Mouse (Mus musculus): ENCODE measurements around the gene Ripor2. TPM values are rescaled to one million over a fixed set of nuclear protein-coding genes. Genes with fewer than 3 reads are reported as not detected.

The Ripor2 gene
- polyA plus RNA-seq, 1 experiment from 2014 or later, result 3.5 TPM

DNA sequence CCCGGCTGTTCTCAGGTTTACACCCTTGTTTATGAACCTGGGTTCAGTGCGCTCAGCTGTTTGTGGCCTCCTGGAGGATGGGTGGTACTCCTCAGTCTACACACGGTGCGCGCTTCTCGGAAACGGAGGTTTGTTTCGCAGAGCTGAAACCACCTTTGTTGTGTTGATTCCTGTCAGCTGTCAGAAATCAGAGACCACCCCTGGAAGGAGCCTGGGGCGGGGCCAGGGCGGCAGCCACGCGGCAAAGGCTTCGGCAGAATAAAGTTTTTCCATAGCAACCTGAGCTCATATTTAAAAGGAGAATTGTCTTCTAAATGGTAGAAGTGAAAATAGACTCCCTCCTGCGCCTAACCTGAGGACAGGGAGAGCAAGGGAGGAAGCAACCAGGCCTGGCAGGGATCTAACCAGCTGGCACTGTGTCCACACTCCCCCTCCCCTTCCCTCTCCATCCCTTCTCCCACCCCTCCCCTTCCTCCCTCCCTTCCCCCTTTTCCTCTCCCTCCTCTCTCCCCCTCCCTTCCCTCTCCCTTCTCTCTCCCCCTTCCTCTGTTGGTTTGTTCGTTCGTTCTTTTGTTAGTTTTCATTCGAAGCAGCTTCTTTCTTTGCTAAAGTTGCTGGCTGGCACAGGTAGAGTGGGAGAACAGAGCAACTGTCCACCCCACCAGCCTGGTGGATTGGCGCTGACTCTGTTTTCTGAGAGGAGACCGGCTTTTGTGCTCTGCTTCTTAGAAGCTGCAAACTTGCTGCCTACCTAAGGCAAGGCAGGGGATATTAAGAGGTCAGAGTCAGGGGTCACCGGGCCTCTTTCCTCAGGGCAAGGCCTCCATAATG, 23.0 kb downstream of the Ripor2 start:
- Histone ChIP-seq H3K27me3 (ENCODE audit: control insufficient read depth, insufficient read depth, low read length) (no peaks in the 10 kb centered on the region), H3K36me3 (replicated peaks; ENCODE audit: control insufficient read depth, insufficient read depth, low read depth, low read length) (no peaks in the 10 kb centered on the region), H3K4me3 (ENCODE audit: low read depth, low read length) (peak overlapping the region; percentile 24), H3K4me1 (ENCODE audit: control insufficient read depth, insufficient read depth, low read length) (peaks cover 4% of the 10 kb centered on the region), H3K4me2 (ENCODE audit: low read depth, low read length) (peak overlapping the region; percentile 38), H3K9me3 (replicated peaks; ENCODE audit: control insufficient read depth, low read length) (no peaks in the 10 kb centered on the region), H3K27ac (replicated peaks; ENCODE audit: low read depth, low read length) (peak overlapping the region; percentile 20; the same call in 1 of the 2 replicates), H3K9ac (replicated peaks; ENCODE audit: low read length) (peak overlapping the region; percentile 43; the same call in 1 of the 2 replicates)
- ATAC-seq (replicated peaks; ENCODE audit: insufficient number of reproducible peaks, low FRiP score, low TSS enrichment, low read depth), result peak; percentile 76
- 2% methylated on average over 20 of the region's 20 CpGs for WGBS
- peak; percentile 65 for DNase-seq (ENCODE audit: low spot score)

DNA sequence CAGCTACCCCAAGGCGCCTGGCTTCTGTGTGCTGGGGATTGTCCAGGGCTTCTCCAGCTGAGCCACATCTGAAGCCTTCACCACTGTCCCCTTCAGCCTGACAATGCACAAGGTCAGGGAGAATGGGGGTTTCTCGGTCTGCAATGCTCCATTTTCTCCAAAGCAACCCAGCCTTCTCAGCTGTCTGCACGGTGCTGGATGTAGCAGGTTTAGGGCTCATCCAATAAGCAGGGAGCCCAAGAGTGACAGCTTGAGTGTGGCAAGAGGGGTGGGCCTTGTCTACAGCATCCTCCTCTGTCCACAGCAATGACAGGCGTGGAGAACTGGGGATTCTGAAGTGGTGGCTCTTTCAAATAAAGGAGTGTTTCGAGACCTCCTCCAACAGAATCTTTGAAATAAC, 23.8 kb downstream of the Ripor2 start:
- WGBS, result 28% methylated on average over 5 of the region's 5 CpGs
- H3K27me3 ChIP-seq (ENCODE audit: control insufficient read depth, insufficient read depth, low read length), result no peaks in the 10 kb centered on the region
- H3K4me1 ChIP-seq (ENCODE audit: control insufficient read depth, insufficient read depth, low read length), result peaks cover 4% of the 10 kb centered on the region
- DNase-seq (ENCODE audit: low spot score) (no peak), ATAC-seq (replicated peaks; ENCODE audit: insufficient number of reproducible peaks, low FRiP score, low TSS enrichment, low read depth) (no peak; the same call in 1 of the 2 replicates)
- no peak overlapping the region for H3K4me3 ChIP-seq (ENCODE audit: low read depth, low read length)
- 0 out of 2 replicates have a peak overlapping the region, but pooled peaks have one; percentile 20 for H3K27ac ChIP-seq (replicated peaks; ENCODE audit: low read depth, low read length)
- H3K36me3 ChIP-seq (replicated peaks; ENCODE audit: control insufficient read depth, insufficient read depth, low read depth, low read length), result no peaks in the 10 kb centered on the region
- H3K4me2 ChIP-seq (ENCODE audit: low read depth, low read length), result no peak overlapping the region; the same call in 1 of the 2 replicates
- H3K9me3 ChIP-seq (replicated peaks; ENCODE audit: control insufficient read depth, low read length), result no peaks in the 10 kb centered on the region
- no peak overlapping the region for H3K9ac ChIP-seq (replicated peaks; ENCODE audit: low read length)

DNA sequence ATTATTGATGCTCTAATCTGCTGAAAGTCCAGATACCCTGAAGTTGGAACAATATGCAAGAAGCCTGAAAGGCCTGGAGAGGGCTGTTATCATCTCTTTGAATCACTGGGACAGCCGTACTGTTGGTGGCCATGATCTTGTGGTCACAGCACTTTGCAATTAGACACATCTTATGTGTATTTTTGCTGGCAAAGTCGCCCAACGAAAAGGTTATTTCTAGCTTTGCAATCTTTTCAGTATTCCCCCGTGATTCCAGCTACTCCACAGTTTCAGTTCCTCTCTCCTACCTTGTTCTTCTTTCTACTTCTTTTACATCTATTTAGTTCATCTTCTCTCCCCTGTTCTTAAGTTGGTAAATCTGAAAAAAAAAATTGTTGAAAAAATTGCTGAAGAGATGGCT, 26.0 kb downstream of the Ripor2 start:
- no peak for DNase-seq (ENCODE audit: low spot score)
- no peak overlapping the region for H3K4me3 ChIP-seq (ENCODE audit: low read depth, low read length)
- H3K27me3 ChIP-seq (ENCODE audit: control insufficient read depth, insufficient read depth, low read length), result no peaks in the 10 kb centered on the region
- peaks cover 4% of the 10 kb centered on the region for H3K4me1 ChIP-seq (ENCODE audit: control insufficient read depth, insufficient read depth, low read length)
- H3K9ac ChIP-seq (replicated peaks; ENCODE audit: low read length), result no peak overlapping the region
- no peaks in the 10 kb centered on the region for H3K36me3 ChIP-seq (replicated peaks; ENCODE audit: control insufficient read depth, insufficient read depth, low read depth, low read length)
- H3K9me3 ChIP-seq (replicated peaks; ENCODE audit: control insufficient read depth, low read length), result no peaks in the 10 kb centered on the region
- H3K27ac ChIP-seq (replicated peaks; ENCODE audit: low read depth, low read length), result no peak overlapping the region
- no peak for ATAC-seq (replicated peaks; ENCODE audit: insufficient number of reproducible peaks, low FRiP score, low TSS enrichment, low read depth)
- H3K4me2 ChIP-seq (ENCODE audit: low read depth, low read length), result no peak overlapping the region
- WGBS, result 87% methylated on average over 4 of the region's 4 CpGs

DNA sequence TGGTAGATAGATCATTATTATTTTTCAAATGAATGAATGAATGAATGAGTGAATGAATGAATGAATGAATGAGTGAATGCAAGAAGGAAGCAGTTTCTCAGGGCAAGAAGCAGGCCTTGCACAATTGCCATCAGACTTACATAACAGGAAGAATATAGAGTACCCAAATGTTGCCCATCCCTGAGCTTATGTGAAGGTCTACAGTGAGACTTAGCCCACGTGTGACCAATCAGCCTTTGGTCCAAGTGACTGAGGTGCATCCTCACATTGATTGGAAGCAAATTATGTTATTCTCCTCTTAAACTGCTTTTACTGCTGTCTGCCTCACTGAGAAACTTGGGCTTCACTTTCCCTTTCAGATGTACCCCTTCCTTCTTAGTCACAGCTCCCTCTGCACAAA, 26.7 kb downstream of the Ripor2 start:
- Histone ChIP-seq H3K36me3 (replicated peaks; ENCODE audit: control insufficient read depth, insufficient read depth, low read depth, low read length) (no peaks in the 10 kb centered on the region), H3K4me2 (ENCODE audit: low read depth, low read length) (no peak overlapping the region), H3K9me3 (replicated peaks; ENCODE audit: control insufficient read depth, low read length) (no peaks in the 10 kb centered on the region), H3K27me3 (ENCODE audit: control insufficient read depth, insufficient read depth, low read length) (no peaks in the 10 kb centered on the region), H3K9ac (replicated peaks; ENCODE audit: low read length) (no peak overlapping the region), H3K4me1 (ENCODE audit: control insufficient read depth, insufficient read depth, low read length) (peaks cover under 1% of the 10 kb centered on the region), H3K4me3 (ENCODE audit: low read depth, low read length) (no peak overlapping the region), H3K27ac (replicated peaks; ENCODE audit: low read depth, low read length) (no peak overlapping the region)
- DNase-seq (ENCODE audit: low spot score) (no peak), ATAC-seq (replicated peaks; ENCODE audit: insufficient number of reproducible peaks, low FRiP score, low TSS enrichment, low read depth) (no peak)
- WGBS, result 92% methylated on average over 1 of the region's 1 CpGs

DNA sequence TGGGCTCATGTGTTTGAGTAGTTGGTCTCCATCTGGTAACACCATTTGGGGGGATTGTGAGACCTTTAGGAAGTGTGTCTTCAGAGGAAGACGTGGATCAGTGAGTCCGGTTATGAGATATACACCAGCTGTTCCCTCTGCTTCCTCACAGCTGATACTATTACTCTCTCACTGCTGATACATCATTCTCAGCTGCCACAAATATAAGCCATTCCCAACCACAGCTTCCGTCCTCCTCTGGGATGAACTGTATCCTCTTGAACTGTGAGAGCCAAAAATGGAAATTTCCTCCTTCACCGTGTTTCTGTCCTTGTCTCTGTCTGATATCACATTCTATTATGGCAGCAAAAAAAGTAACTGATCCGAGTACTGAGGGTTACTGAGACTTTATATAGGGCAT, 28.9 kb downstream of the Ripor2 start:
- H3K27me3 ChIP-seq (ENCODE audit: control insufficient read depth, insufficient read depth, low read length), result no peaks in the 10 kb centered on the region
- no peaks in the 10 kb centered on the region for H3K36me3 ChIP-seq (replicated peaks; ENCODE audit: control insufficient read depth, insufficient read depth, low read depth, low read length)
- H3K9ac ChIP-seq (replicated peaks; ENCODE audit: low read length), result no peak overlapping the region
- WGBS, result 88% methylated on average over 5 of the region's 5 CpGs
- no peak overlapping the region for H3K4me3 ChIP-seq (ENCODE audit: low read depth, low read length)
- no peak overlapping the region for H3K27ac ChIP-seq (replicated peaks; ENCODE audit: low read depth, low read length)
- no peaks in the 10 kb centered on the region for H3K4me1 ChIP-seq (ENCODE audit: control insufficient read depth, insufficient read depth, low read length)
- no peak for DNase-seq (ENCODE audit: low spot score)
- no peak overlapping the region for H3K4me2 ChIP-seq (ENCODE audit: low read depth, low read length)
- no peaks in the 10 kb centered on the region for H3K9me3 ChIP-seq (replicated peaks; ENCODE audit: control insufficient read depth, low read length)
- no peak for ATAC-seq (replicated peaks; ENCODE audit: insufficient number of reproducible peaks, low FRiP score, low TSS enrichment, low read depth)

DNA sequence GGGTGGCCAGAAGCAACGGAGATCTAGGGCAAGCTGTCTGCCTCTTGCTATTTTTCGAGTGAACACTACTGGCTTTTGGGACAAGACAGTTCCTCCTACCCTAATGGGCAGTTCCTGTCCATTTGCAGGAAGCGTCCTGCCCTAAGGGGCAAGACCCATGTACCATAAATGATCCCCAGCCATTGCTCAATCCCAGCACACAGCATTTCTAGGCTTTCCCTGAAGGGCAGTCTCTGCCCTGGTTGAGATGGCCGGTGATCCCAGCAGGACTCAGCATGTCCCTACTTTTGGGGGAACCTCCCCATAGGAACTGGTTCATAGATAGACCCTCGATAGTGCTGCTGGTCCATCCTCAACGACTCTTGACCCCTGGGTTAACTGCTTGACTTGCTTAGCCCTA, 31.0 kb downstream of the Ripor2 start:
- Histone ChIP-seq H3K9me3 (replicated peaks; ENCODE audit: control insufficient read depth, low read length) (no peaks in the 10 kb centered on the region), H3K27me3 (ENCODE audit: control insufficient read depth, insufficient read depth, low read length) (no peaks in the 10 kb centered on the region), H3K4me2 (ENCODE audit: low read depth, low read length) (no peak overlapping the region), H3K36me3 (replicated peaks; ENCODE audit: control insufficient read depth, insufficient read depth, low read depth, low read length) (no peaks in the 10 kb centered on the region), H3K9ac (replicated peaks; ENCODE audit: low read length) (no peak overlapping the region), H3K4me1 (ENCODE audit: control insufficient read depth, insufficient read depth, low read length) (no peaks in the 10 kb centered on the region), H3K27ac (replicated peaks; ENCODE audit: low read depth, low read length) (no peak overlapping the region), H3K4me3 (ENCODE audit: low read depth, low read length) (no peak overlapping the region)
- DNase-seq (ENCODE audit: low spot score), result no peak
- ATAC-seq (replicated peaks; ENCODE audit: insufficient number of reproducible peaks, low FRiP score, low TSS enrichment, low read depth), result no peak
- 67% methylated on average over 6 of the region's 6 CpGs for WGBS

DNA sequence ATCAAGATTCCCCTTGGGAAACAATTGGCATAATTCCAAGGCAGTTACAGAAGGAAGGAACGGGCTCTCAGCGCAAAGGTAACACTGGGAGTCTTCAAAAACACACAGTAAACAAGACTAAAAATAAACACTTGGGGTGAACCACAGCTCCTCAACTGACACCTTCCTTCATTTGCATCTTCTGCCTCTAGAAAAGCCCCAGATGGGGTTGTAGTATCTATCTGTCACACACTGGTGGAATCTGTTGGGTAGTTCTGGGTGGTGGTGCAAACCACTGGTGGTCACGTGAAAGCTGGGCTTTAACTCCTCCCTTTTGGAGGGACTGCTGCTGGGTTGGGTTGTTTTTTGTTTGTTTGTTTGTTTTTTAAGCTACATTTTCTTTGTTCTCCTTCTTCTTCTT, 31.4 kb downstream of the Ripor2 start:
- 79% methylated on average over 3 of the region's 3 CpGs for WGBS
- no peaks in the 10 kb centered on the region for H3K36me3 ChIP-seq (replicated peaks; ENCODE audit: control insufficient read depth, insufficient read depth, low read depth, low read length)
- no peak overlapping the region for H3K4me3 ChIP-seq (ENCODE audit: low read depth, low read length)
- H3K27me3 ChIP-seq (ENCODE audit: control insufficient read depth, insufficient read depth, low read length), result no peaks in the 10 kb centered on the region
- no peak overlapping the region for H3K27ac ChIP-seq (replicated peaks; ENCODE audit: low read depth, low read length)
- no peak for DNase-seq (ENCODE audit: low spot score)
- no peak overlapping the region for H3K4me2 ChIP-seq (ENCODE audit: low read depth, low read length)
- H3K9ac ChIP-seq (replicated peaks; ENCODE audit: low read length), result no peak overlapping the region
- no peaks in the 10 kb centered on the region for H3K4me1 ChIP-seq (ENCODE audit: control insufficient read depth, insufficient read depth, low read length)
- H3K9me3 ChIP-seq (replicated peaks; ENCODE audit: control insufficient read depth, low read length), result no peaks in the 10 kb centered on the region
- no peak for ATAC-seq (replicated peaks; ENCODE audit: insufficient number of reproducible peaks, low FRiP score, low TSS enrichment, low read depth)

DNA sequence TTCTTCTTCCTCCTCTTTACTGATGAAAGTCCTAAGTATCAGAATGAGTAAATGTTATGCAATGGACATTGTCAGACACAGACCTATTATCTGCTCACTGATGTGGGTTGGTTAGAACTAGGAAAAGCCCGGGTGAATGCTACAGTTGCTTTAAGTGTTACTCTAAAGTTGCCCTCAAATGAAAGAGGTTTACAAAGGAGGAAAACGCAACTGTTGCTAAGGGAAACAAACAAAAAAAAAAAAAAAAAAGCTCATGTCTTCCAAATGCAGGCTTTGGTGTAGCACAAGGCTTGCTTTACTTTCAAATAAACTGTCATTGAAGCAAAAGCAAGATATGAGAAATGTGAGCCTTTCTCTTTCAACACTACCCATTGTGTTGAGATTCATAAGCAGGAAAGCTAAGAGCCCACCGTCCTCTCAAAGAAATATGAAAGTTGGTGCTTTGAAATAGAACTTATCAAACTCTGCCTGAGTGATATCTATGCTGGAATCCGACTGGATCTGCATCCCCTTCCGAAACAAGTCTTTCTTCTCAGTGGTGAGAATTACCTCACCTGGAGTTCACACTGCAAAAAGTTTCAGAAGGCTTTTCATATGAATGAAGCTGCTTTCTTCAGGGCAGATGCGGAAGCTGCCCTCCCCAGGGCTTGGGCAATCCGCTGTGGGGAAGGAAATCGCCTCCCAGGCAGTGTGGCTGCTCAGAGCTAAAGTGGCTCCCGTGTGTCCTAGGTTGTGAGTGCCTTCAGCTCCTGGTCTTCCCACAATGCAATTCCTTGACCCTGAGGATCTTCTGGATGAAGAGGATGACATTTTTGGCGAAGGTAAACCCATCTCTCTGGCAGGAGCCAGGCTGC, 32.2 kb downstream of the Ripor2 start:
- no peaks in the 10 kb centered on the region for H3K9me3 ChIP-seq (replicated peaks; ENCODE audit: control insufficient read depth, low read length)
- no peak overlapping the region for H3K9ac ChIP-seq (replicated peaks; ENCODE audit: low read length)
- H3K27ac ChIP-seq (replicated peaks; ENCODE audit: low read depth, low read length), result no peak overlapping the region
- no peak for ATAC-seq (replicated peaks; ENCODE audit: insufficient number of reproducible peaks, low FRiP score, low TSS enrichment, low read depth)
- no peak overlapping the region for H3K4me2 ChIP-seq (ENCODE audit: low read depth, low read length)
- no peaks in the 10 kb centered on the region for H3K4me1 ChIP-seq (ENCODE audit: control insufficient read depth, insufficient read depth, low read length)
- no peaks in the 10 kb centered on the region for H3K36me3 ChIP-seq (replicated peaks; ENCODE audit: control insufficient read depth, insufficient read depth, low read depth, low read length)
- H3K4me3 ChIP-seq (ENCODE audit: low read depth, low read length), result no peak overlapping the region
- H3K27me3 ChIP-seq (ENCODE audit: control insufficient read depth, insufficient read depth, low read length), result no peaks in the 10 kb centered on the region
- no peak for DNase-seq (ENCODE audit: low spot score)
- 59% methylated on average over 10 of the region's 10 CpGs for WGBS
